Mouse (Mus musculus) heart, embryonic 13.5 days (tissue): ENCODE measurements around the gene Klrb1b. TPM values are rescaled to one million over a fixed set of nuclear protein-coding genes. Genes with fewer than 3 reads are reported as not detected.
"Not testable (repeated sequence)": the region's sequence is repeated elsewhere in the genome, so short reads cannot be mapped to it uniquely, and the experiment has no call there.

Source experiments
- ATAC-seq: fragments of 200-750 bp; cut with Nextera tagmentation; 2 replicates; pipeline ENCODE4 v1.8.0; 2017; ENCODE audit warnings: moderate TSS enrichment; ENCODE audit not compliant: insufficient number of reproducible peaks, low FRiP score, low TSS enrichment; ENCODE audit errors: extremely low read depth
- H3K27ac ChIP-seq: fragments of 300-500 bp; sonication (generic); replicated peaks from 2 replicates; pipeline ENCODE4 v1.5.1; 2015; ENCODE audit warnings: moderate library complexity, mild to moderate bottlenecking, inconsistent platforms
- H3K27me3 ChIP-seq: fragments of 300-500 bp; sonication (generic); replicated peaks from 2 replicates; pipeline ENCODE4 v1.6.1; 2015; ENCODE audit warnings: mild to moderate bottlenecking, inconsistent platforms
- H3K36me3 ChIP-seq: fragments of 300-500 bp; sonication (generic); 2 replicates; pipeline ENCODE4 v1.6.1; 2015; ENCODE audit warnings: mild to moderate bottlenecking, inconsistent platforms
- H3K4me1 ChIP-seq: fragments of 300-500 bp; sonication (generic); 2 replicates; pipeline ENCODE4 v1.6.1; 2015; ENCODE audit warnings: inconsistent platforms
- H3K4me2 ChIP-seq: fragments of 300-500 bp; sonication (generic); 2 replicates; pipeline ENCODE4 v1.6.1; 2015; ENCODE audit warnings: inconsistent platforms, mild to moderate bottlenecking, moderate library complexity
- H3K4me3 ChIP-seq: fragments of 300-500 bp; sonication (generic); 2 replicates; pipeline ENCODE4 v1.5.1; 2015; ENCODE audit warnings: moderate library complexity, mild to moderate bottlenecking, inconsistent platforms
- H3K9ac ChIP-seq: fragments of 300-500 bp; sonication (generic); 2 replicates; pipeline ENCODE4 v1.6.1; 2015; ENCODE audit warnings: inconsistent platforms, mild to moderate bottlenecking, moderate library complexity
- H3K9me3 ChIP-seq: fragments of 300-500 bp; sonication (generic); 2 replicates; pipeline ENCODE4 v1.6.1; 2016; ENCODE audit warnings: inconsistent platforms
- WGBS: fragments of 180-500 bp; shearing (Covaris S2); methylation state at CpG from one replicate; pipeline ENCODE4 v1.1.7; 2015; ENCODE audit warnings: mixed read lengths; 5-methylcytosine and 5-hydroxymethylcytosine counted together
- polyA plus RNA-seq: library from polyadenylated mRNA; unstranded; fragments of >200 nt; fragmentation: Nextera tagmentation; extraction: Ambion mirVana; gene quantifications from 2 replicates; pipeline ENCODE4 v1.2.1, GENCODE M21; 2015

Gene Klrb1b
- polyA plus RNA-seq, 1 experiment from 2014 or later: not detected

DNA sequence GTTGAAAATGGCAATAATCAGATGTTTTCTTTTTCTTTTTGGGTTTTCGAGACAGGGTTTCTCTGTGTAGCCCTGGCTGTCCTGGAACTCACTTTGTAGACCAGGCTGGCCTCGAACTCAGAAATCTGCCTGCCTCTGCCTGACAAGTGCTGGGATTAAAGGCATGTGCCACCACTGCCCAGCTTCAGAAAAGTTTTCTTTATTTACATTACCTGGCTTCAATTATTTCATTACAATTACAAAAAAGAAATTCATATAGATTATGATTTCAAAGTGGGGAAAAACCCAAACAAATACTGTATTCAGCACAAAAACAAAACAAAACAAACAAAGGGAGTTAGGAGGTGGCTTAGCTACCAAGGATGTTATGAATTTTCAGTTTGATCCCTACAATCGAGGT, 14.5 kb upstream of the Klrb1b start:
- not testable (repeated sequence) for H3K27ac ChIP-seq, H3K9me3 ChIP-seq, H3K27me3 ChIP-seq, H3K4me3 ChIP-seq, H3K36me3 ChIP-seq, H3K9ac ChIP-seq, H3K4me2 ChIP-seq, ATAC-seq
- peaks cover 34% of the 10 kb centered on the region for H3K4me1 ChIP-seq
- WGBS: 80% methylated on average over 3 of the region's 3 CpGs

DNA sequence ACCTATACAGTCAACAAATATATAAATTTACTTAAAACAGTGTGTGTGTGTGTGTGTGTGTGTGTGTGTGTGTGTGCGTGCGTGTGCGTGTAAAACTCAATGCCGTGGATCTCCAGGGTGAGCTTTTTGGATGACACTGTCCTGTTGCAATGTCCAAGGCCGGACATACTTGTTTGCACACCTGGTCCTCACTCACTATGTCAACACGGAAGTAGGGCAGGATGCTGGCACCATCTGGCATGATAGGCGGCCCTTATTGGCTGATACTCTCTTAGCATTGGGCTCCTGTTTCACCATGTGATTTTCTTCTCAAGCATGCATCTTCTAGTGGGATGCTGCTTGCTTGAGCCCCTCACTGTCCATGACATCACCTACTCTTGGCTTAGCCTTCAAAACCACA, 13.8 kb upstream of the Klrb1b start:
- Histone ChIP-seq H3K27ac (peak overlapping the region; percentile 92; the same call in 1 of the 2 replicates), H3K4me1 (peaks cover 29% of the 10 kb centered on the region), H3K9me3 (no peaks in the 10 kb centered on the region), H3K27me3 (no peaks in the 10 kb centered on the region), H3K9ac (peak overlapping the region; percentile 94; the same call in 1 of the 2 replicates), H3K4me3 (peak overlapping the region; percentile 70), H3K36me3 (no peaks in the 10 kb centered on the region), H3K4me2 (peak overlapping the region; percentile 89)
- ATAC-seq: no peak
- WGBS: 59% methylated on average over 7 of the region's 7 CpGs

GRCm38 (mm10) chr6:128839266-128839771, 13.2 kb upstream of the Klrb1b start:
- H3K9me3 ChIP-seq: no peaks in the 10 kb centered on the region
- H3K4me1 ChIP-seq: peaks cover 29% of the 10 kb centered on the region
- H3K27me3 ChIP-seq: no peaks in the 10 kb centered on the region
- WGBS: under 1% methylated on average over 17 of the region's 17 CpGs
- peak overlapping the region; percentile 89 for H3K4me2 ChIP-seq
- H3K4me3 ChIP-seq: peak overlapping the region; percentile 70
- no peaks in the 10 kb centered on the region for H3K36me3 ChIP-seq
- H3K27ac ChIP-seq: peak overlapping the region; percentile 92
- peak overlapping the region; percentile 94 for H3K9ac ChIP-seq
- peak; percentile 27; the same call in 1 of the 2 replicates for ATAC-seq

- H3K36me3 ChIP-seq: no peaks in the 10 kb centered on the region
- peak overlapping the region; percentile 92 for H3K27ac ChIP-seq
- WGBS: under 1% methylated on average over 49 of the region's 49 CpGs
Measured at GRCm38 (mm10) chr6:128838342-128839265, 12.5 kb upstream of the Klrb1b start.

DNA sequence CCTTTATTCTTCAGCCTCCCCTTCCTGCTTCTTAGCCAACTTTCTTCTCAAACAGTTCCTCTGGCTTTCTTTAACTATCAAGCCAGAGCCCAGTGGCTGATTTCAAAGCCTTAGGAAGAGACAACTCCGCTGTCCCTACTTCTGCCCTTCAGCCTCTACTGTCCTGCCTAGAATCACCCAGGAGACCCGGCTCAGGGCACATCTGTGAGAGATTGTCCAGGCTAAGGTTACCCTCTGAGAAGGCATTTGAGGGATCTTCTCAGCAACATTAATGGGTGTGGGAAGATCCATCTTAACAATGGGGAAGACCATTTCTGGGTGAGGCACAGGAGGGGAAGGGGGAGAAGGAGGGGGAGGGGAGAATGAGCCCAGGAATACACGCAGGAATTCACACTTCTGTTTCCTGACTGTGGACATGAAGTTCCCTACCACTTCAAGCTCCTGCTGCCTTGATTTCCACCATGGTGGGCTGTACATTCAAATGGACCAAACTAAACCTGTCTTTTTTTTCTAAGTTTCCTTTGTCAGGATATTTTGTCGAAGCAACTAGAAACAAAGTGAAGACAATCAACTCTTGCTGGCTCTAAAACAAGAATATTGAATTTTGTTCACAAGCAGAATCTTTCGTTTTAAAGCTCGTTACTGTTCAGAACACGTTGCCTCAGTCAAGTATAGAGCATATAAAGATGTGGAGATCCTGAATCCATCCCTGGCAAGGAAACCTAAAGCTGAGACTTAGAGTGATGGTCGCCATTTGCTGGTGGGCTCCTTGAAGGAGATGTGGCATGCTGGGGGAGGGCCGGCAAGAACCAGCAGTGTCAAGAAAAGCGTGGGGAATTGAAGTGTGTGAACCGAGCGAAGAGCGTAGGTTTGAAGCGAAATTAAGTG, 11.6 kb upstream of the Klrb1b start:
- Histone ChIP-seq H3K27me3 (no peaks in the 10 kb centered on the region), H3K4me1 (peaks cover 25% of the 10 kb centered on the region), H3K9me3 (no peaks in the 10 kb centered on the region), H3K36me3 (no peaks in the 10 kb centered on the region), H3K27ac (peak overlapping the region; percentile 70), H3K4me2 (peak overlapping the region; percentile 89), H3K4me3 (peak overlapping the region; percentile 70), H3K9ac (peak overlapping the region; percentile 81)
- whole genome bisulfite sequencing: 2% methylated on average over 14 of the region's 14 CpGs
- no peak for ATAC-seq

More at GRCm38 (mm10) chr6:128838342-128839265, 12.5 kb upstream of the Klrb1b start:
- Histone ChIP-seq H3K9me3 (no peaks in the 10 kb centered on the region), H3K4me3 (peak overlapping the region; percentile 70), H3K9ac (peak overlapping the region; percentile 94), H3K4me1 (peaks cover 25% of the 10 kb centered on the region), H3K27me3 (no peaks in the 10 kb centered on the region), H3K4me2 (peak overlapping the region; percentile 89)
- peak; percentile 56; the same call in 1 of the 2 replicates for ATAC-seq

DNA sequence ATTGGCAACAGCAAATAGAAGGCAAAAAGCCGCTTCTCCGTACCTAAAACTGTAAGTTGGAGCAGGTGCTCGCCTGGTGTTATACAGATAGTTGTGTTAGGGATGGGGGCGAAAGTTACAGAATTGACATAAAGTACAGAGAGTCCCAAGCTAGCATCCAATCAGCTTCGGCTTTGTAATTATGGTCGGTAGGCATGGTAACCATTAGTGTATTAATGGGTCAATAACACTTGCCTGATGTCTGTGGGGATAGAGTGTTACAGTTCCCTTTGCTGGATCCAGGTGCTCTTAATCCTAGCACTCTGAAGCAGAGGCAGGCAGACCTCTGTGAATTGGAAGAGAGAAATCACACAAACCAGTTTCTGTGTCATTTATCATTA, 10.8 kb upstream of the Klrb1b start:
- Histone ChIP-seq H3K27ac (peak overlapping the region; percentile 70; the same call in 1 of the 2 replicates), H3K9ac (peak overlapping the region; percentile 81; the same call in 1 of the 2 replicates), H3K4me3 (peak overlapping the region; percentile 70), H3K4me1 (peaks cover 20% of the 10 kb centered on the region), H3K4me2 (peak overlapping the region; percentile 89), H3K36me3 (no peaks in the 10 kb centered on the region), H3K9me3 (no peaks in the 10 kb centered on the region), H3K27me3 (no peaks in the 10 kb centered on the region)
- ATAC-seq: no peak
- 83% methylated on average over 6 of the region's 6 CpGs for WGBS

DNA sequence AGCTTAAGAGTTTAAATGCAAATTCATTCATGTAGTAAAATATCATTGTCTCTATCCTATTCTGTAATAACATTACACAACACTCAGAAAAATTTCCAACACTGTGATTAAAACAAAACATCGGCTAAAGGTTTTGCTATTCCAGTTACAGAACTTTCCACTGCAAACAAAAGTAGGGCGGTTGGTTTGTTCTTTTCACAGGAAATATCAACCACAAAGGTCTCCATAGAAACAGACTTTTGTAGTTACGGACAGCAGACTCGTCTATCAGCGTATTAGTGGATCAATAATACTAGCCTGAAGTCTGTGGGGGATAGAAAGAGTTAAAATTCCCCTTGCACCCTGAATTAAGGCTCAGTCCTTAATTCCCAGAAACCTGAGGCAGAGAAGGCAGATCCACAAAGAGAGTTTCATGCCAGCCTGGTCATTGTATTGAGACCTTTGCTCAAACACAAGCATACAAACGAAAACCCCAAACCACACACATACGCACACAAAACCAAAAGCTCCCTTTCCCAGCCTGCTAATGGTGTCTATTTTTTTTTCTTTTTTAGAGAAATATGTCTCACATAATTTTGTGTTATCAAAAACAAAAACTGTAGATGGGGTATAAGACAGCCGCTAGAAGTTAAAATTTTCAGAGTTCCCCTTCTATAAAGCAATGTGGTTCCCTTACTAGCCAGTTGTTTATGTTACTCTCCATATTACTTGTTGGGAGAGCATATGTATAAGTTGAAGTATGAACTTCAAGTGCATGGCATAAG, 10.2 kb upstream of the Klrb1b start:
- H3K9ac ChIP-seq: no peak overlapping the region
- H3K36me3 ChIP-seq: no peaks in the 10 kb centered on the region
- H3K27me3 ChIP-seq: no peaks in the 10 kb centered on the region
- H3K4me1 ChIP-seq: peaks cover 14% of the 10 kb centered on the region; the same call in 1 of the 2 replicates
- no peak overlapping the region for H3K4me2 ChIP-seq
- no peaks in the 10 kb centered on the region for H3K9me3 ChIP-seq
- ATAC-seq: no peak
- no peak overlapping the region for H3K27ac ChIP-seq
- no peak overlapping the region for H3K4me3 ChIP-seq
- WGBS: 78% methylated on average over 8 of the region's 8 CpGs

- H3K27ac ChIP-seq: no peak overlapping the region
- no peak overlapping the region for H3K4me3 ChIP-seq
- no peaks in the 10 kb centered on the region for H3K36me3 ChIP-seq
- no peak overlapping the region for H3K4me2 ChIP-seq
- no peak overlapping the region for H3K9ac ChIP-seq
- H3K9me3 ChIP-seq: no peaks in the 10 kb centered on the region
- no peak for ATAC-seq
- H3K27me3 ChIP-seq: no peaks in the 10 kb centered on the region
- H3K4me1 ChIP-seq: peaks cover 14% of the 10 kb centered on the region; the same call in 1 of the 2 replicates
- WGBS: 67% methylated on average over 4 of the region's 4 CpGs
Measured at GRCm38 (mm10) chr6:128835571-128835970, 9.4 kb upstream of the Klrb1b start.

DNA sequence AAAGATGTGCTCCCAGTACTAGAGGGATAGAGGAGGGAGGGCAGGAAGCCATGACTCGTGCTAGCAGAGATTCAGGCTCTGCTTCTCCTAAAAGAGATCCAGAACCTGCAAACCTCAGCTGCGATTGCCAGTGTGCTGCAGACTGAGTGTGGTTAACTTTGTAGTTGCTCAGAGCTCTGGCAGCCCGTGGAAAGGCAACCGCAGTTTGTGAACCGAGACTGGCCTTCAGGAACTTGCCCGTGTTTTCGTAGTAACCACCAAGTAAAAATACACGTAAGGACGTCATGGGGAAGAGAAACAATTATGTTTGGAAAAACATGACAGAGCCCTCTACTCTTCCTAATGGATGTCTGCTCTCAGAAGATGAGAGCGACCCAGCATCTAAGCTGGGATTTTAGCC, 6.9 kb upstream of the Klrb1b start:
- peaks cover 8% of the 10 kb centered on the region; the same call in 1 of the 2 replicates for H3K4me1 ChIP-seq
- no peak overlapping the region for H3K4me3 ChIP-seq
- WGBS: 80% methylated on average over 10 of the region's 10 CpGs
- H3K9me3 ChIP-seq: no peaks in the 10 kb centered on the region
- H3K27me3 ChIP-seq: no peaks in the 10 kb centered on the region
- H3K36me3 ChIP-seq: no peaks in the 10 kb centered on the region
- no peak overlapping the region for H3K4me2 ChIP-seq
- no peak overlapping the region for H3K27ac ChIP-seq
- no peak overlapping the region for H3K9ac ChIP-seq
- ATAC-seq: no peak

GRCm38 (mm10) chr6:128829837-128830236, 3.7 kb upstream of the Klrb1b start:
- no peak overlapping the region for H3K4me2 ChIP-seq
- no peak for ATAC-seq
- no peak overlapping the region for H3K9ac ChIP-seq
- H3K4me1 ChIP-seq: no peaks in the 10 kb centered on the region
- H3K4me3 ChIP-seq: no peak overlapping the region
- no peaks in the 10 kb centered on the region for H3K36me3 ChIP-seq
- 55% methylated on average over 4 of the region's 4 CpGs for WGBS
- no peak overlapping the region for H3K27ac ChIP-seq
- no peaks in the 10 kb centered on the region for H3K27me3 ChIP-seq
- no peaks in the 10 kb centered on the region for H3K9me3 ChIP-seq
